ENCODE assay signal across 29 mouse cellular contexts in genomic region chr13:49518761-49519160, GRCm38 (mm10). TPM values are rescaled to one million over a fixed set of nuclear protein-coding genes. Genes with fewer than 3 reads are reported as not detected.
DNase-seq lines count a peak whose midpoint lies in the region; ATAC-seq lines count a peak whose summit lies in the region.
"Had no signal": no experiment of that assay in that cellular context is flagged by ENCODE, and none has a peak within 500 bp of the region (broad histone marks: within the 10 kb centered on the region; RNA-seq: fewer than 3 reads in every experiment).

No protein-coding gene starts in this region.

- no peak overlapping the region for H3K4me3 ChIP-seq in heart, embryonic 11.5 days (ENCODE audit: low read depth, low read length)
- H3K4me3 ChIP-seq: embryonic facial prominence, embryonic 10.5 days; embryonic facial prominence, embryonic 15.5 days; forebrain, embryonic 12.5 days; heart, embryonic 15.5 days; hindbrain, embryonic 12.5 days; intestine, embryonic 15.5 days; midbrain, embryonic 12.5 days; neural tube, embryonic 13.5 days had no signal

- no peak overlapping the region for H3K4me2 ChIP-seq in heart, embryonic 11.5 days
- H3K4me2 ChIP-seq: embryonic facial prominence, embryonic 15.5 days; forebrain, embryonic 12.5 days; heart, embryonic 15.5 days; hindbrain, embryonic 12.5 days; intestine, embryonic 15.5 days; midbrain, embryonic 12.5 days; neural tube, embryonic 13.5 days had no signal

- 45% methylated on average over 2 of the region's 2 CpGs for WGBS in heart, embryonic 11.5 days (ENCODE audit: insufficient replicate concordance)

- no peaks in the 10 kb centered on the region for H3K27me3 ChIP-seq in heart, embryonic 11.5 days (ENCODE audit: control insufficient read depth, insufficient read depth, low read length)
- H3K27me3 ChIP-seq: embryonic facial prominence, embryonic 15.5 days; forebrain, embryonic 12.5 days; heart, embryonic 15.5 days; hindbrain, embryonic 12.5 days; intestine, embryonic 15.5 days; midbrain, embryonic 12.5 days; neural tube, embryonic 13.5 days had no signal

- no peaks in the 10 kb centered on the region for H3K9me3 ChIP-seq in heart, embryonic 11.5 days (replicated peaks; ENCODE audit: control insufficient read depth, low read length)
- H3K9me3 ChIP-seq: embryonic facial prominence, embryonic 10.5 days; embryonic facial prominence, embryonic 15.5 days; forebrain, embryonic 12.5 days; G1E; heart, embryonic 15.5 days; hindbrain, embryonic 12.5 days; intestine, embryonic 15.5 days; midbrain, embryonic 12.5 days; neural tube, embryonic 13.5 days had no signal

- H3K36me3 ChIP-seq in heart, embryonic 11.5 days (ENCODE audit: control insufficient read depth, insufficient read depth, low read length): no peaks in the 10 kb centered on the region
- H3K36me3 ChIP-seq: embryonic facial prominence, embryonic 10.5 days; embryonic facial prominence, embryonic 15.5 days; forebrain, embryonic 12.5 days; heart, embryonic 15.5 days; hindbrain, embryonic 12.5 days; intestine, embryonic 15.5 days; midbrain, embryonic 12.5 days; neural tube, embryonic 13.5 days had no signal

- DNase-seq in heart, adult 11 months: peak; percentile 64
- peak; percentile 32 for DNase-seq in lung, postnatal 10 days
- DNase-seq in lung, adult 18-20 months: no peak
- peak; percentile 67 for DNase-seq in retina, postnatal 1 day
- no peak for DNase-seq in thymus, postnatal 14 days
- DNase-seq in left cerebral cortex, adult 11 months (ENCODE audit: low spot score): no peak
- DNase-seq: adrenal gland, postnatal 36 days; cerebellum, adult 9-11 months; forebrain, postnatal 0 days; kidney, adult 8-10 months; layer of hippocampus, postnatal 36 days; liver; right cerebral cortex, postnatal 14 days had no signal

- no peak overlapping the region for H3K9ac ChIP-seq in heart, embryonic 11.5 days (ENCODE audit: low read depth, low read length)
- H3K9ac ChIP-seq: embryonic facial prominence, embryonic 15.5 days; forebrain, embryonic 12.5 days; forebrain, postnatal 0 days; heart, embryonic 15.5 days; hindbrain, embryonic 12.5 days; intestine, embryonic 15.5 days; liver, embryonic 14.5 days; midbrain, embryonic 12.5 days; neural tube, embryonic 13.5 days had no signal

- no peak for ATAC-seq in heart, embryonic 11.5 days (replicated peaks; ENCODE audit: insufficient number of reproducible peaks, low FRiP score, low TSS enrichment)
- ATAC-seq in hematopoietic stem cell, adult 5-6 weeks (replicated peaks in 1 of 2; ENCODE audit: insufficient read depth in 1 of 2, low FRiP score in 2 of 2, low TSS enrichment in 1 of 2, low read depth in 1 of 2, poor library complexity in 2 of 2, severe bottlenecking in 2 of 2): peak; percentile 48 to 53; a peak in 1 of 4 replicates
- ATAC-seq: forebrain, postnatal 0 days; hindbrain, postnatal 0 days; intestine, embryonic 15.5 days had no signal

- H3K27ac ChIP-seq in heart, embryonic 11.5 days (ENCODE audit: low read depth, low read length): no peak overlapping the region
- H3K27ac ChIP-seq: embryonic facial prominence, embryonic 10.5 days; embryonic facial prominence, embryonic 15.5 days; forebrain, embryonic 12.5 days; heart, embryonic 15.5 days; hindbrain, embryonic 12.5 days; hindbrain, postnatal 0 days; intestine, embryonic 15.5 days; kidney, postnatal 0 days; liver, embryonic 14.5 days; macrophage; midbrain, embryonic 12.5 days; neural tube, embryonic 13.5 days had no signal

- H3K4me1 ChIP-seq in heart, embryonic 11.5 days (ENCODE audit: control insufficient read depth, insufficient read depth, low read length): no peaks in the 10 kb centered on the region
- H3K4me1 ChIP-seq: embryonic facial prominence, embryonic 10.5 days; forebrain, embryonic 12.5 days; heart, embryonic 15.5 days; hindbrain, embryonic 12.5 days; midbrain, embryonic 12.5 days; neural tube, embryonic 13.5 days had no signal

RNA-seq across cellular contexts. Expression of gene Ecm2, which starts 14.2 kb away (rescaled TPM):
- 1.4 and 1.8 TPM in 2 replicates for polyA plus RNA-seq in heart, embryonic 11.5 days (2014; fragmentation: Nextera tagmentation; extraction: Ambion mirVana)
- total RNA-seq in hematopoietic stem cell, adult 5-6 weeks (2017): 0.25 and 0.69 TPM in 2 replicates
- polyA plus RNA-seq: macrophage had no signal

RNA-seq across cellular contexts. Expression of gene Aspn, which starts 25.5 kb away (rescaled TPM):
- 0.60 and 0.79 TPM in 2 replicates for polyA plus RNA-seq in heart, embryonic 11.5 days (2014; fragmentation: Nextera tagmentation; extraction: Ambion mirVana)
- total RNA-seq in hematopoietic stem cell, adult 5-6 weeks (2017): not detected in 2 replicates
- total RNA-seq: G1E had no signal
- polyA plus RNA-seq: G1E, macrophage had no signal

RNA-seq across cellular contexts. Expression of gene Tes3-ps, which starts 25.6 kb away (rescaled TPM):
- polyA plus RNA-seq in heart, embryonic 11.5 days (2014; fragmentation: Nextera tagmentation; extraction: Ambion mirVana): 0.42 and 0.56 TPM in 2 replicates
- total RNA-seq in hematopoietic stem cell, adult 5-6 weeks (2017): 4.7 and 10.5 TPM in 2 replicates
- polyA plus RNA-seq: small intestine, adult 2 months had no signal

Comparison
In these comparisons a context has a peak if more than half of its experiments do, and no peak if none do; other contexts are left out.
1. DNase-seq: peak in heart, adult 11 months (single experiment), lung, postnatal 10 days (single experiment) and retina, postnatal 1 day (single experiment); none in lung, adult 18-20 months (0 of 2), thymus, postnatal 14 days (single experiment) and left cerebral cortex, adult 11 months (single experiment).